Mouse (Mus musculus) urinary bladder, postnatal 36 days (tissue): ENCODE results near the gene Mecom.

Source experiments
- DNase-seq, 2 experiments: peaks; one replicate each; pipeline ENCODE4 v3.0.0; 2022; ENCODE audit warnings: low spot score in 2 of 2, mixed read lengths in 1 of 2

Gene Mecom

DNA sequence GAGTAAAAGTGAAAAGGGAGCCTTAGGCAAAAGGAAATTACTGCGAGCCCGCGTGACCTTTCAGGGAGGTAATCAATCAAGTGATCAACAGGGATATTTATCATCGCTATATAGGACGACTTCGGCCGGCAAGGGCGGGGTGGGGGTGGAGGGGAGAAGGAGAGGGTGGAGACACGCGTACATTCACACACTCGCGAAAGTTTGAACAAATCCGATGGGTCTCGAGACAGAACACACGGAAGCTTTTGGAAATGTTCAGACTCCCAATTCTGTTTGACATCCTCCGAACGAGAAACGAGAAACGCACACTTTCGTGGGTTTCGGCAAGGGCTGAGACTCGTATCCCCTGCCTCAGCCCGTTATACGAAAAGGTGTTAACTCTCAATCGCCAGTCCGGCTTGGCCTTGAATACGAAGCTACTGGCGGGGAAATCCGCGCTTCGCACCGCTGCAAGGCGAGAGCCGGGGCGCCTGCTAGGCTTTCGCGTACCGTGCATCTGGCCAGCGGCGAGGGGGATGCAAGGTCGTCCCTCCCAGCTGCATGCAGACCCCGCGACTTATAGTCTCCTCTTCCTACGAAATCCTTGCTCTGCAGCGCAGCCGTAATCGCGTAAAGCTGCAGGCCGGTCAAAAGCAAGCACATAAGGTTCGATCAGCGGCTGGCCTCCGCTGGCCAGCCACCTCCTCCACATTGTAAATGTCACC lies 33.6 kb downstream of the Mecom start:
- DNase-seq: no peak

DNA sequence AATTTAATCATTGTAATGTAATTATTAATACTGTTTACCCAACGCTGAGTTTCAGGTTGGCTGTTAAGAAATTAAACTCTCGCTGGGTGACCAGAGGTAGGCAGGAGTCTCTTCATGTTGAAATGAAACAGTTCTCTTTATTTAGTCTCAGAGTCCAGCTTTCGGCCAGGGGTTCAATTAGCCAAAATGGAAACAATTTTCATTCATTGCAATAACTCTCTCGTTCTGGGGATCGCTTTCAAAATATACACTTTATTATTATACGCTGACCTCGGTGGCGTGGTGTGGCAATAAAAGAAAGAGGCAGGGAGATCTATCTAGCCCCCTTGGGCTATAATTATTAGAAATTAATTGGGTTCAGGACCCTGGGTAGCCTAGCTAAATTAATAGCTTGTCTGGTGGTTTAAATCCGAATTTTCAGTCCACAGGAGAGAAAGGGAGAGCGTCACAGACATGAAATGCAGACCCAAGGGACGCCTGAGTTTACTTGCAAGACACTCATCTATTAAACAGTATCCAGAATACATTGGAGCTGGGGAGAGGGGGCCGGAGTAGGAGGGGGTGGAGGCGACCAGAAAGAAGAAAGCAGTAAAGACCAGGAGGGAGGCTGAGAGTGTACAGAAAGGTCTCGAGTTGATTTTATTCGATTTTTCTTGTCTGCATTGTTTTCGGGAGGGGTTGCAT lies 34.4 kb downstream of the Mecom start:
- no peak for DNase-seq

DNA sequence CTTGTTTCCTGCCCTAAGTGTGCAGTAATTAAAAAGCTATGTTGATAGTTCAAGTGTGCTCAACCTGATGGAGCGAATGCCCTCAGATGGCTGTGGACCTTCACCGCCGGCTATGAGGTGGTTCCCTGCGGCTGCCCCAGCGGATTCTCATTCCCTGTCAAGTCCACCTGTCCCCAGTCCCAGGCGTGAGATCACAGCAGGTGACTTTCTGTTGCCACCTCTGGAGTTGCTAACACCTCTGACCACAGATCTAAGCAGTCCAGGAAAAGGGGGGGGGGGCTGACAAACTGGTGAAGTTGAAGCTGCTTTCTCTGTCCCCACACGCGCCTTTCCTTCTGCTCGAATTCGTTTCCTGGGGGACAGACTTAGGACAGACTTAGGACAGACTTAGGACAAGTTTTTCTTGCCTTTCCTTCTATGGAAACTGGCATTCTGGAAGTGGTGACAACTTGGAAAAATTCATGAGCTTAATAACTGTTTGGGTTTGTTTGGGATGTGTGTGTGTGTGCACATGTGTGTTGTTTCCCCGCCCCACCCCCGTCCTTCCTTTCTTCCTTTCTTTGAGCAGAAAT lies 35.3 kb downstream of the Mecom start:
- DNase-seq: no peak

DNA sequence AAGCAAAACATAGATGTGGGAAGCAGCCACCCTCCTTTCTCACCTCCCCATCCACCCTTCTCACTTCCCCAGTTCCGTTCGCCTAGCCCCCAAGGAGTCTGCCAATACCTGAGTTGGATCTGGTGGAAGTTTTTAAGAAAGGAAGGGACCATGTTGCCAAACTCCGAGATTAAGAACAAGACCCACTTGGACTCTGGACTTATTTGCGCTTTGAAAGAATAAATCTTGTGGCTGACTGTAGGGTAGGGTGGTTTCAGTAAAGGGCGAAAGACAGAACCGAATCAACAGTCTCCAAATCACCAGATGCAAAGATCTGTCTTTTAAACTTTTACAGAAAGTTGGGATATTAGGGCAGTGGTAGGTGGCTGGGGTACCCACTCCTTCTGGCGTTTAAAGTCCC lies 36.0 kb downstream of the Mecom start:
- DNase-seq: no peak

DNA sequence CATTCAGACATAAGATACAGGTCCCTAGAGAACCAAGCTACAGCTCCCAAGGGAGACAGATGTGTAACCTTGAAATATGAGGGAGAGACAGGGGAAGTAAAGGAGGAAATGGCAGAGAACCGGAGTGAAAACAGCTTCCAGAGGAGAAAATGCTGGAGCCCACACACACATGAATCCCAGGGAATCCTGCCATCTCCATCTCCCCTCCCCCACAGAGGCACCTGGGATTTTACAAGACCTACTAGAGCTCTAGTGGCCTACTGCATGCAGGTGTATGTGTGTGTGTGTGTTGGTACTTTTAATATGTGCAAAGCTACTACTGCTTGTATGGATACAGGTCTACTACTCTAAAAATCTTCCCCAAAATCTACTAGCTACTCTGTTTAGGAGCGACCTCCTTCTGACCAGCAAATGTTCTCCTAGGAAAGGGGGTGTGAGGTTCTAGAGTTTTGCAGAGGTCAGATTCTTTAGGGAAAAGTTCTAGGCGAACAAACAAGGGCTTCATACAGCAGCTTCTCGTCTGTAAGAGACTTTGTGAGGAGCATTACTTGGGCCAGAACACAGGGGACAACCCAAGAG lies 36.7 kb downstream of the Mecom start:
- no peak for DNase-seq

DNA sequence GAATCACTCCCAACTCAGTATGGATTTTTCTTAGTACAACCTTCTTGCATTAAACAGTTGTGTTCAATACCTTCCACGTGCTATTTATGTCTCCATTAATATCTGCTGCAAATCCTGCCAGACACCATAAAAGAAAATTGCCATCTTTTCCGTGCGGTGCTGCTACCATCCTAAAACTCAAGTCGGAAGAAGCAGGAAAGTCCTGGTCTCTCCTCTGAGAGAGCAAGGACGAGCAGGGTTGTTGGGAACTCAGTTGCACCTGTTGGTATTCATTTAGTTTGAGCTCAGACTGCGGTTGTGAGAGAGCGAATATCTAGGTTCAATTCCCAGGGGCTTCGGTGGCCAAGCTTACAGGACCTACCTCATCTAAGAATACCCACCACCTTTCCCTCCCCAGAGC lies 37.2 kb downstream of the Mecom start:
- no peak for DNase-seq

DNA sequence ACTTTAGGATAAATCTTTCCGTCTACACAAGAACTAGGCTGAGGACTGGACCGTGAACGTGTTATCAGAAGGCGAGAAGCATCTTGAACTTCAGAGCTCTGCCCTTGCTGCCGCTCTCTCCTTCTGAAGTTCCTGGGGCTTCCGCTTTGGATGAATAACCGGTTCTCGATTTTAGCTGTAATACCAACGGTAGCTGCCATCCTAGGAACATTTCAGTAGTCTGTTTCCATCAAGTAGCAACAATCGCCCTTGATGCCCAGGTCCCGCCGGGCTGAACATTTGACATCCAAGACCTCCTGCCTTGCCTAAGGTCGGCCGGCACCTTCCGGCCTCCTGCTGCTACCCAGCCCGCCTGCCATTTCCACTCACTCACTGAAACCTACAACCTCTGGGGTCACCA lies 37.7 kb downstream of the Mecom start:
- no peak for DNase-seq

DNA sequence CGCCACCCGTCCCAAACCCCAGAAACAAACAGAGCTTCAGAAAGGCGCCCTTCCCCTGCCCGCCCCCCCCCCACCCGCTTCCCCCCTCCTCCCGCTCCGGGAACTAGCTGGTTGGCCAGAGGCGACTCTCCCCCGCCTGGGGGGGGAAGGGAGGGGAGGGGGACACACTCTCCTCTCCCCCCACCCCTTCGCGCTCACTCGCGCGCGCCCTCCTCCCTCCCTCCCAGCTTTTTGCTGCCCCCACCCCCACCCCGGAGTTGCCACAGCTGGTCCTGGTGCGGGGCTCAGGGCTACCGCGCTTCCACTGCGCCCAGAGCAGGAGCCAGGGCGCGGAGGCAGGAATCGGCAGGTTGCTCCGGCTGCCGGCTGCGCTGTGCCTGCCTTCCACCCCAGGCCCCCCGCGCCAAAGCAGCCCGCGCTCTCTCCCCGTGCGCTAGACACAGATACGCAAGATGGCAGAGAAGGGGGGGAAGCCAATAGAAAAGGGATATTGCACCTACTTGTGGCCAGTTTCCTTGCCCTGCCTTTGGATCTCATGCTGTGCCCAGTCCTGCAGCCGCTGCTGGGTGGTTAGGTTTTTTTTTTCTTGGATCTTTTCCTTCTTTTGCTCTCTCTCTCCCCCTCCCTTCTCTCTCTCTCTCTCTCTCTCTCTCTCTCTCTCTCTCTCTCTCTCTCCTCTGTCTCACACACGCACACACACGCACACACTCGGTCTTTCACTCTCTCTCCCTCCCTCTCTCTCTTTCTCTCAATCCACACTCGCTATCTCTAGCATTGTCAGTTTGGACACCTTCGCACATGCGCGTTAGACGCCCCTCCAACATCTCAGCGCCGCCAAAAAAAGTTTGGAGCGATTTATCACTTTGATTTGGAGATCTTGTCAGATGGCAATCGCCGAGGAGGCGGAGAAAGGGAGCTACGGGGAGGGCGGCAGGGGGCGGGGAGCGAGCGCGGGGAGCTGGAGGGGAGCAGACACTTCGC lies 38.6 kb downstream of the Mecom start:
- peak; percentile 38 to 54 for DNase-seq

DNA sequence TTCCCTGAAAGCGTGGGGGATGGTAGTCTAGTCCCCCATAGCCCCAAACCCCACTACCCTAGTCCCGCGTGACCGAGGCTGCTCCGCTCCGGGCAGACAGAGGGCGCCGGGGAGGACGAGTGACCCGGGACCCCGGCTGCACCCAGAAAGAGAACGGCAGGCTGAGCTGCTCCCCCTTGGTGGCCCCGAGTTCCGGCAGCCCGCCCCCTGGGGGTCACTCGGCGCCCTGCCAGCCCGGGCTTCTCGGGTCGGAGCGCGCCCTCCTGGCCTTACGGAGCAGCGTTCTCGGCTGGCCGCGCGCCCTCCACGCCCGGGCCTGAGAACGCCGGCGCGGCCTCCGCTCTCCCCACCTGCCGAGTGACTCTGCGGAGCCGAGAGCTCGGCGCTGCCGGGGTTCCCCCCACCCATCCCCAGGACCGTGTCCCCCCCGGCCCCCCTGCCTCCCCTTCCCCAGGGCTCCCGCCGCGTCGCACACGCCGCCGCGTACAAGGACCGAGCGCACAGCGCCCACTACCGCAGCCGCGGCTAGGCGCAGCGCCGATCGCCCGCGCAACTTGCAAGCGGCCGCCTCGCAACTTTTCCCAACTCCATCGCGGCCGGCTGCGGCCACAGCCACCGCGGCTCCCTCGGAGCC lies 39.4 kb downstream of the Mecom start:
- peak; percentile 72 to 80 for DNase-seq

DNA sequence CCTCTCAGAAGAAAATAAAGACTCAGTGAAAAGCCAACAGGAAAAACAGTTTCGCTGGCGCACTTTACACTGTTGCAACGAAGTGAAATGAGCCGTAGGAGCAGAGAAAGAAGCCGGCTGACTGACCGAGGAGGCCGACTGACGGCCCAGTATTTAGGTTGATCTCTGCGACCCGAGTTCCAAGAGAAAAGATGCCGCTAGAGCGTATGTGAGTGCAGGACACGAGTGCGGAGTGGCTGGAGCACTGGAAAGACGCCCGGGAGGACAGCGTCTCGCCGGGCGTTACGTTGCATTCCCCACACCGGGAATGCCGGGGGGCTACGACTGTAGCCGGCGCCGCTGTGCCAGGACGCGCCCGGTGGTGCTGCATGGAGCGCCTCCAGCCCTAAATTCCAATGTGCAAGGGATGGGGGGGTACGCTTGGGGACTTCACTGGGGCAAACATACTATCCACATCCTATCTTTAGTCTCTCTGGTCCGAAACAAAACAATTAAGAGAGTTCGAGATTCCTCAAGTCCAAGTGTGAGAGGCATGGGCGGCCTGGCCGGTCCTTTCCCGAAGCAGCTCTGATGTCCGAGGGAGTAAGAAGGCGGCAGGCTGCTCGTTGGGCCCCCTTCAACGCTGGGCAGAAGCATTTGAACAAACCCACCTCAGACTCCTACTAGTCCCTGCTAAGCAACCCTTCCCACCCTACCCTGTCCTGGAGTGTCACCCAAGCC lies 40.1 kb downstream of the Mecom start:
- DNase-seq: peak in 1 of 2 experiments; percentile 17

DNA sequence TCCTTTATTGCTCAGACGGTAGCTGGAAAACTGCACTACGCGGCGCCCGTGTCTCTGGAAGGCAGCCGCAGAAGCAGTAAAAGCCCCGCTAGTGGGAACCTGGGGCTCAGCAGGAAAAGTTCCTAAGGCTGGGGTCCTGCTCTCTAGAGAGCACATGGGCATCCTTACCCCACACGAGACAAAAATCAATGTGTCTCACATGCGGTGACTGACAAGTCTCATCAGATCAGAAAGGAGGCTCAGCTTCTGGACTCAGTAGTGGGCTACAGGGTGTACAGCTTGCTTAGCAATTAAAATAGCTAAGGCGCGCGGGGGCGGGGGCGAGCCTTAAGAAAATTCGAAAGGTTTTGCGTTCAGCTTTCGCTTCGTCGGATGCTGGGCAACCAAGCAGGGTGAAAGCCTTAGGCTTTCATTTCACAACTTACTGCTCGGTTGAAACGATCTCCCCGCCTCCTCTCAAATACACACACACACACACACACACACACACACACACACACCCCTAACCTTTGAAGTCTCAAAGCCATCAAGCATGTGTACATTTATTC lies 40.7 kb downstream of the Mecom start:
- DNase-seq: peak; percentile 40 to 53

DNA sequence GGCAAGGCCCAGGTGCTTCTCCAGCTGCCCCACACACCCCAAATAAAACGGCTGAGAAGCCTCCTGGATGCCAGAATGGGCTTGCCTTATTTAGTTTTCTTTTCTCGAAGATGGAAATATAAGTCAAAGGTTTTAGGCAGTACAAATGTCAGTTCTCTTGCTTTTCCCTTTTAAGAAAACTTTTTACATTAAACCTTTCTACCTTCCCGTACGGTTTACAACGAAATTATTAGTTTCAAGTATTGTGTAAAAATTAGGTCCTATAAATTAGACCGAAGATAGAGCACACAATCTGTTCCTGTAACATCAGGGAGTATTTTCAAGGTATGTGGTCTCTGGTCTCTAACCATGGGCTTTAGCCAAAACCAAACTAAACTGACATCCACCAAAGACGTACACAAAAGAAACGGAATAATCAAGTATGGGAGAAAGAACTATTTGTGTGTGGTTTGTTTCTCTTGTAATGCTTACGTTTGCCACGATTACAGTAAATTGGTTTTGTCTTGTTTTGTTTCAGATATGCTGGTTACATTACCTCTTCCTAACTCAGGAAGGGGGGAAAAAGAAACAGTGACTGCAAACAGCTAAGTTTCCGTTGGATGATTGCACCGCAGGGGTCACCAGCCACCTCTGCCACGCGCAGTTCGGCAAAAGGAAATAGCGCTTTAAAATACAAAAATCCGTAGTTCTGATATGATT lies 41.3 kb downstream of the Mecom start:
- no peak for DNase-seq

DNA sequence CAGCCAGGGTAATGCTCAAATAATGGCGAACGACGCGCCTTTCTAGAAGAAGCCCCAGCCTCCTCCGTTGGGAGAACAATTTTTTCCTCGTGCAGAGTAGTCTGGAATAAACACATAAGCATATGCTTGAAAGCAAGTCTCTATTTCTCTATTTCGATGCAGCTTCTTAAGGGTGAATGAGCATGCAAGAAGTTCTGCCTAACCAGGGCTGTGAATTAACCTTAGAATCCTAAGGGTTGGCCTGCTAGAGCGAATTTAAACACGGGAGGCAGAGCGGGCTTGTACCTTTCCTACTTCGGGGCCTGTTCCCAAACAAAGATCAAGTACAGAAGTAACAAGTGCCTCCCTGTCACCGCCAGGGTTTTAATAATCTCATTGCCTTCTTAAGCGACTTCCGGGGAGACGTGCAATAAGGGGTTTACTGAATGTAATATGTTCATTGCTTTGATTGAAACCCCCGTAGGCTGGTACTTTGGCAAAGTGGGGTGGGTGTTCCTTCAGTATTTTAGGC lies 42.0 kb downstream of the Mecom start:
- DNase-seq: no peak

DNA sequence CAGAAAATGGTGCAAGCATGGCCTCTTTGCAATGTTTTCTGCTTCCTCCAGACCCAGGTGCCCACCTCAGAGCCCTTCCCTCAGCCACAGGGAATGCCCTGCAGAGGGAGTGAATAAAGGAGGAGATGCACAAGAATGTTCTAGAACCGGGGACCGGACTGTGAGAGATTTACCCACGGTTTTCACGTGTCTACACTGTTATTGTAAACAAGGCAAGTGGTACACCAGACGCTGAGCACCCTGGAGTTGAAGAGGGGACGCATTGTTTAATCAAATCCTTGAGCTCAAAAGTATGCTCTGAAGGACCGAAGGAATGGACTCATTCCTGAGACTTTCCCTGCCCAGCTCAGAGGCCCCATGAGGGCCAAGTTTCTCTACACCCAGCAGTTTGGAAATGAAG lies 43.2 kb downstream of the Mecom start:
- DNase-seq: no peak

DNA sequence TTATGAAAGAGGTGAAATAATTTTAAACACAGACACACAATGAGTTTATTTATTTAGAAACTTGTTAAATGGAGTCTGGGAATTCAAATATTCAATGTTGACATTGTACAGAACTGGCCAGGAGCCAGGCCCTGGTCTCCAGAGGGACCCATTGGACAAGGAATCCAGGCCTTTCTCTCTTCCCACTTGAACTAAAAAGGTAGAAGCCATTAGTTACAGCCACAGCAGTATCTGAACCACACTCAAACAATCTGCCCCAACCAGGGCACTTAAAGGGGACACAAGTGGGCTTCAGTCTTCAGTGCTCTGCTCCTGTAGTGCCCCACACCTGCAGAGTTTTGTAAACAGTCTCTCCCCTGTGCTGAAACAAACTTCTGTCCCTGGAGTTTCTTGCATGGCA lies 44.0 kb downstream of the Mecom start:
- DNase-seq: peak; percentile 36 to 42

DNA sequence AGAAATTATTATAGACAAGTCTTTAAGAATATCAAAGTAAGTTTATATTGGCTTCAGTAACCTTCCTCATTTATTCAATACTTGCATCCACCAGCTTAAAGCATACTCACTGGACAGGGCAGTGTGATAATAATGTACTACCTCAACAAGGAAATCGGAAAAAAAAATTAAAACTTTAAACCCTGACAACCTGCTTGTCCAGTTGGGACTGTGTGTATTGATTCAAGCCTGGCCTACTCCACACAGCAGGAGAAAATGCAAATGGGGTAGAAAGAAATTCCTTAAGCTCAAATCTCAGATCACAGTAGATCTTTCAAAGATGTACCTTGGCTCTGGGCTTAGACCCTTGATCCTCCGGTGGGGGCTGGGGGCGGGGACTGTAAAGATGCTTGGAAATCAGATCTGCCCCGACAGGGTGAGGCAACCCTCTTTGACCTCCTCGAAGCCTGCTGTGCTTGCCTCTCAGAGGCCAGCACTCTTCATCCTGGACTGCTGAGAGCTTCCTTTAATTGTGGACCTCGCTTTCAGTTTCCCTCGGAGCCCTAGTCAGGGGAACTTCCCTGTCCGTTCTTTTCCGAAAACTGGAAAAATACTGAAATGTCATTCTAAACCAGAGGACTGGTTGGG lies 49.5 kb downstream of the Mecom start:
- DNase-seq: no peak

DNA sequence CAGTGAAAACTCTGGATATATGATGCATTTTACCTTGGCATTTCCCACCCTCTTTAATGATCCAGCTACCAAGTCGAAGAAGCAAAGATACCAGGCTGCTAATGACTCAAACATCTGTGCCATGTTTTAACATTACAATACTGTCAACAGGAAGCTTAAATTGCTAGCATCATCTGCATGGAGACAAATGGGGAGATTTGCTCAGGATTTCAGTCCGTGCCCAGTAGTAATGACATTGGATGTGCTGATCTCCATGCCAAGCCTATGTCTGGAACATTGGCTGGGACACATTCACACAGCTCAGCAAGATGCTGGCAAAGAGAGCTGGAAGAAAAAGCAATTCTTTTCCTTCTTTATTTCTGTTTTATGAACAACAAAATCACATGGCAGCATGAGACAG lies 53.4 kb downstream of the Mecom start:
- DNase-seq: no peak

DNA sequence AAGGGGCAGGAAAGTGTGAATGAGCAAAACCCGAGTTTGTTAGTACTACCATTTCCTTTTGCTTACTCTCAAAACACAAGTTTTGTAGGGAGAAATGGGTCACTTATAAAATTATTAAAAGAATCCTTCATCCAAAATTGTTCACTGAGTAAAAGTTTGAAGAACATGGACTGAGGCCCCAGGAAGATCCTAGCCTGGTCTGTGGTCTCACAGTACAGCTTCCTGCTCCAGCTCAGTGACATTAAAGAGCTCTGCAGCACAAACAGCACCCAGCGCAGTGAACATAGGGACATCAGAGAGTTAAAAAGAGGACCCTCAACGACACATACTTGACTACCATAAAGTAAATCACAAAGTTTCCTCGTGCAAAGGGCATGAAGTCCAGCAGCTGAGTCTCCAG lies 59.0 kb downstream of the Mecom start:
- DNase-seq: no peak

DNA sequence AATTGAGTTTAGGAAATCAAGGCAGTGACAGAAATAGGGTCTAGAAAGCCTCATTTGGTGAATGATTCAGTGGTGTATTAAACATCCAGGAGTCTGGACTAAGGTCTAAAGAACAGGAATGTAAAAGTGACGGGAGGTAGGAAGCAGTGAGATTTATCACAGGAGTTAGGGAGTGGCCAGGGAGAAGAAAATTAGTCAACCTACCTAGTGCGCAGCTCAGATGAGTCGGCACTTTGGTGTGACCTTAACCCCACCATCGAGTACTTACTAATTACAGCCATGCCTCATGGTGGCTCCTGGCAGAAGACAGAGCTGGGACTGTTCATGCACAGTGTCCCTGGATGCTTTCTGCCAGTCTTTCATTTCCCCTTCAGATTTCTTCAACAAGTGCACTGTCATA lies 61.4 kb downstream of the Mecom start:
- no peak for DNase-seq
